Mouse (Mus musculus) spleen, adult 18-20 months (tissue): Measurements from ENCODE around the gene Utp14b.
A peak's percentile ranks its signal among the peaks of the same experiment; 100 is the strongest.

Experiments
- DNase-seq, 2 experiments: peaks; one replicate each; pipeline ENCODE4 v3.0.0; 2022; ENCODE audit warnings: mixed read lengths in 2 of 2

Utp14b gene

GRCm38 (mm10) chr1:78688149-78688548, 30.3 kb downstream of the Utp14b start:
- no peak for DNase-seq

- DNase-seq = no peak
Observed at GRCm38 (mm10) chr1:78694503-78695258, 36.8 kb downstream of the Utp14b start.

- DNase-seq = no peak
Observed at GRCm38 (mm10) chr1:78696305-78696704, 38.5 kb downstream of the Utp14b start.

- no peak for DNase-seq
Observed at GRCm38 (mm10) chr1:78696903-78697302, 39.1 kb downstream of the Utp14b start.

- DNase-seq = no peak
Observed at GRCm38 (mm10) chr1:78698138-78698537, 40.3 kb downstream of the Utp14b start.

GRCm38 (mm10) chr1:78701740-78702139, 43.9 kb downstream of the Utp14b start:
- no peak for DNase-seq

- no peak for DNase-seq
Observed at GRCm38 (mm10) chr1:78702282-78702963, 44.6 kb downstream of the Utp14b start.

- DNase-seq = peak in 1 of 2 experiments; percentile 14
Observed at GRCm38 (mm10) chr1:78702964-78703285, 45.1 kb downstream of the Utp14b start.

GRCm38 (mm10) chr1:78706338-78706737, 48.5 kb downstream of the Utp14b start:
- DNase-seq = no peak

- no peak for DNase-seq
Observed at GRCm38 (mm10) chr1:78707280-78707679, 49.4 kb downstream of the Utp14b start.

GRCm38 (mm10) chr1:78710026-78710425, 52.2 kb downstream of the Utp14b start:
- no peak for DNase-seq

GRCm38 (mm10) chr1:78710613-78711329, 52.9 kb downstream of the Utp14b start:
- DNase-seq = no peak
